Mouse (Mus musculus) liver, embryonic 11.5 days (tissue): ENCODE results near the gene Adamts2. TPM values are rescaled to one million over a fixed set of nuclear protein-coding genes. Genes with fewer than 3 reads are reported as not detected.

ENCODE experiments used
- ATAC-seq: fragments of 200-750 bp; cut with Nextera tagmentation; replicated peaks from 2 replicates; pipeline ENCODE4 v1.8.0; 2017; ENCODE audit warnings: moderate number of reproducible peaks, mild to moderate bottlenecking, moderate TSS enrichment, moderate library complexity; ENCODE audit not compliant: low FRiP score
- DNase-seq: peaks from one replicate; pipeline ENCODE4 v3.0.0-alpha.2; 2017; ENCODE audit warnings: low spot score
- H3K27ac ChIP-seq: fragments of 300-500 bp; sonication (generic); 2 replicates; pipeline ENCODE4 v1.5.1; 2014; ENCODE audit warnings: mild to moderate bottlenecking, low read depth, low read length, control low read depth
- H3K27me3 ChIP-seq: fragments of 300-500 bp; sonication (generic); replicated peaks from 2 replicates; pipeline ENCODE4 v1.6.1; 2014; ENCODE audit warnings: low read length, mixed read lengths; ENCODE audit not compliant: control insufficient read depth, insufficient read depth
- H3K36me3 ChIP-seq: fragments of 300-500 bp; sonication (generic); 2 replicates; pipeline ENCODE4 v1.6.1; 2014; ENCODE audit warnings: mild to moderate bottlenecking, low read length, moderate library complexity, mixed read lengths; ENCODE audit not compliant: control insufficient read depth, insufficient read depth
- H3K4me1 ChIP-seq: fragments of 300-500 bp; sonication (generic); replicated peaks from 2 replicates; pipeline ENCODE4 v1.6.1; 2014; ENCODE audit warnings: low read length, mixed read lengths; ENCODE audit not compliant: control insufficient read depth, insufficient read depth
- H3K4me2 ChIP-seq: fragments of 300-500 bp; sonication (generic); 2 replicates; pipeline ENCODE4 v1.6.1; 2014; ENCODE audit warnings: mild to moderate bottlenecking, control low read depth, moderate library complexity
- H3K4me3 ChIP-seq: fragments of 300-500 bp; sonication (generic); 2 replicates; pipeline ENCODE4 v1.5.1; 2014; ENCODE audit warnings: low read depth, low read length, control low read depth
- H3K9ac ChIP-seq: fragments of 300-500 bp; sonication (generic); 2 replicates; pipeline ENCODE4 v1.6.1; 2014; ENCODE audit warnings: low read depth, low read length, control low read depth
- H3K9me3 ChIP-seq: fragments of 300-500 bp; sonication (generic); 2 replicates; pipeline ENCODE4 v1.6.1; 2016; ENCODE audit warnings: low read length, inconsistent platforms, mixed read lengths; ENCODE audit not compliant: control insufficient read depth
- WGBS: fragments of 180-500 bp; shearing (Covaris S2); extraction: QIAGEN DNeasy Blood & Tissue Kit; methylation state at CpG from one replicate; pipeline ENCODE4 v1.1.7; 2014; 5-methylcytosine and 5-hydroxymethylcytosine counted together
- polyA plus RNA-seq: library from polyadenylated mRNA; unstranded; fragments of >200 nt; fragmentation: Nextera tagmentation; extraction: Ambion mirVana; gene quantifications from 2 replicates; pipeline ENCODE4 v1.2.1, GENCODE M21; 2014

The Adamts2 gene
- polyA plus RNA-seq, 1 experiment from 2014 or later = 4.2 TPM

DNA sequence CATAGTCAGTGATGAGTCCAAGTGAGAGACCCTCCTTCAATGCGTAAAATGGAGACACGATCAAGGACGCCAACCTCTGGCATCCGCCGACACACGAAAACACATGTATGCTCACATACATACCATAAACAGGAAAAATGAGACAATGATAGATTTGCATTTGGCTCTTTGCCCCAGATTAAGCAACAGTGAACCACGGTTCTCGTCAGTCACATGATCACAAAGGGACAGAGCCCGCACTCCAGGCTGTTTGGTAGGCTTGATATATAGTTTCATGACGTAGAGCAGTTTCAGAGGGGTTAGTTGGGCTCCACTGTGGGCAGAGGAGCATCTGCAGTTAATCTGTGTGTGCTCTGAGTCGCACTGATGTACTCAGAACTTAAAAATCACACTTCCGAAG, 98.1 kb downstream of the Adamts2 start:
- Histone ChIP-seq H3K4me1 (no peaks in the 10 kb centered on the region), H3K9me3 (no peaks in the 10 kb centered on the region), H3K9ac (no peak overlapping the region), H3K27ac (no peak overlapping the region), H3K36me3 (no peaks in the 10 kb centered on the region), H3K27me3 (no peaks in the 10 kb centered on the region), H3K4me2 (no peak overlapping the region), H3K4me3 (no peak overlapping the region)
- DNase-seq (no peak), ATAC-seq (no peak)
- 86% methylated on average over 12 of the region's 12 CpGs for WGBS

DNA sequence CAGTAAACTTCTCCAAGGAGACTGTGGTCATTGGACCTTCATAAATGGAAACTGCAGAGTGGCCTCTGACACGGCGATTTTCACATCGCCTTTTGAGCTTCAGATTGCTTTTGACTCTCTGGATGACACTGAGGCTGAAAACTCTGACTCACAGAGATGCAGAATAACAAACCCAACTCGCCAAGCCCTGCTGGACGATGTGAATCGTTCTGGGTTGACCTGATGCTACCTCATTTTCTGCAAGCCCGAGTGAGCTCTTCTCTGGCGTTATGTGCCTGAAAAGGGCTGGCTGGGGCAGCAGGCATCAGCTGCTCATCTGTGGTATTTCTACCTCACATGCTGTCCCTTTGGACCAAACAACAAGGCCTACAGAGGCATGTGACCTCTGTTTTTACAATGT, 98.6 kb downstream of the Adamts2 start:
- DNase-seq (no peak), ATAC-seq (no peak)
- Histone ChIP-seq H3K9me3 (no peaks in the 10 kb centered on the region), H3K27ac (no peak overlapping the region), H3K4me1 (no peaks in the 10 kb centered on the region), H3K4me3 (no peak overlapping the region), H3K36me3 (no peaks in the 10 kb centered on the region), H3K4me2 (no peak overlapping the region), H3K9ac (no peak overlapping the region), H3K27me3 (no peaks in the 10 kb centered on the region)
- WGBS = 83% methylated on average over 8 of the region's 8 CpGs

DNA sequence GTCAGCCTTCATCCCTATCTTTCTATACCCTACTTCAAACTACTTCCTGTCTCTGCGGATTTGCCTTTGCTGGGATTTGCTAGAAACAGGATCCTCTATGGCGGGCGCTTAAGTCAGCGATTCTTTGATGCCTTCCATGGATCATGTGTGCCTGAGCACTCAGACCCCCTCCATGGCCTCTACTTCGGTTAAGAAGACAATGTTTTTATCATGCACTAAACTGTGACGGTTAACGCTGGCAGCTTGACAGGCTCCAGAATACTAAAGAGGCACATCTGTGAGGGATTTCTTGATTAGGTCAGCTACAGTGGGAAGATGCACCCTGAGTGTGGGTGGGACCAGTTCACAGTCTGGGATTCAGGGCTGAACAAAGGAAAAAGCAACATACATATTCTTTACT, 101.5 kb downstream of the Adamts2 start:
- Histone ChIP-seq H3K27ac (no peak overlapping the region), H3K27me3 (no peaks in the 10 kb centered on the region), H3K9ac (no peak overlapping the region), H3K4me1 (no peaks in the 10 kb centered on the region), H3K4me3 (no peak overlapping the region), H3K4me2 (no peak overlapping the region), H3K9me3 (no peaks in the 10 kb centered on the region), H3K36me3 (no peaks in the 10 kb centered on the region)
- ATAC-seq (no peak), DNase-seq (no peak)
- WGBS = 56% methylated on average over 7 of the region's 7 CpGs

DNA sequence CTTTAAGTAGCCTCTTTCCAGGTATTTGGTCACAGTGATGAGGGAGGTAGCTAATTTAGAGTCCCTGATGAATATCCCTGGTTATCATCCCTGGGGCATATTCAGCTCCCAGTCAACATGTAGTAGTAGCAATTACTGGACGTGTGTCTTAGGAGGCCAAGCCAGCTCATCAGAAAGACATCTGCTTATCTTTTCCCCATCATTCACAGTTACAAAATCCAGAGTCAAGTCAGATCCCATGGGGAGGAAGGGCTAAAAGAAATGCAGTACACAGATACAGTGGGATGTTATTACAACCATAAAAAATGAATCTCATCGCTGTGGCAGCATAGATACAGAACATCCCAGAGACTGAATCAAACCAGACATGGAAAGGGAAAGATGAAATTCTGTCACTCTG, 102.6 kb downstream of the Adamts2 start:
- H3K9me3 ChIP-seq = no peaks in the 10 kb centered on the region
- H3K4me1 ChIP-seq = no peaks in the 10 kb centered on the region
- no peak overlapping the region for H3K27ac ChIP-seq
- H3K4me2 ChIP-seq = no peak overlapping the region
- H3K27me3 ChIP-seq = no peaks in the 10 kb centered on the region
- no peak overlapping the region for H3K9ac ChIP-seq
- ATAC-seq (no peak), DNase-seq (no peak)
- WGBS = 79% methylated on average over 2 of the region's 2 CpGs
- H3K36me3 ChIP-seq = no peaks in the 10 kb centered on the region
- no peak overlapping the region for H3K4me3 ChIP-seq

DNA sequence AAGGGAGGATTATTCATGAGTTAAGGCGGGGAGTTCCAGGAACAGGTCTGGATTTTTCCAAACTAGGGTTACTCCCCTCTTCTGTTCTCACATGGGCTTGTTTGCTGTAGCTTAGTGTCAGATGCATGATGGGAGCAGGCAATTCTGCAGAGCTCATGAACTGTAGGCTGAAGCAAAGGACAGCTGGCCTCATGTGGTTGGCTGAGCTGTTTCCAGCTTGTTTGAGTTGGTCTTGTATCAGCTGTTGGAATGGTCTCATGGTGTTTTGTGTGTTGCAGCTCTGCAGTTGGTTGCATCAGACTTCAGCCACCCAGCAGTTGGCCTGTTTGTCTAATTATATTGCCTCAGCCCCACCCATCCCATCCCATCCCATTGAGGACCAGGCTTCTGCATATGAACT, 105.4 kb downstream of the Adamts2 start:
- 82% methylated on average over 1 of the region's 1 CpGs for WGBS
- ATAC-seq (no peak), DNase-seq (no peak)
- Histone ChIP-seq H3K27me3 (no peaks in the 10 kb centered on the region), H3K9me3 (no peaks in the 10 kb centered on the region), H3K27ac (no peak overlapping the region), H3K4me3 (no peak overlapping the region), H3K4me2 (no peak overlapping the region), H3K4me1 (no peaks in the 10 kb centered on the region), H3K9ac (no peak overlapping the region), H3K36me3 (no peaks in the 10 kb centered on the region)

DNA sequence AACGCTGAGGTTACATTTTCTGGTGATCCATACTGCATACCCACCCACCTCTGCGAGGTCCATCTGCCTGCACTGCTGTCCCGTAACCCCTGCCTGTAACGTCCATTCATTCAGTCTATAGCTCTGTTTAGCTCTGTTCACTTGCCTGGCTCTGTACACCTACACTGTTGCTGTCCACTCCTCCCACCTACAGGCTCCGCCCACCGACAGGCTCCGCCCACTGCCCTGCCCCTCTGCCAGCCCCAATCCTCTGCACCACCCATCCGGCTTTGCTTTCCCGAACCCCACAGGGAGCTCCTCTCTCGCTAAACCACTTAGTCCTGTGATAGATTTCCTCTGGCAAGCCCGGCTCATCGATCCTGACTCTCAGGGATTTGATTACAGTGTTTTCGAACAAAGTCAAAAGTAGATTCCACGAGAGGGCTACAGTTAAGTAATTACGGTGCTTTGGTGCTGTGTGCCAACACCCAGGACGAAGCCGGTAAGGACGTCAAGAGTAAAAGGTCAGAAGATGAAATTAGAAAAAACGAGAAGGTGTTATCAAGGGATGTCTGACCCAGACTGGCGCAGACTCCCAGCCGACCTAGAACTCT, 111.8 kb downstream of the Adamts2 start:
- no peak for DNase-seq
- no peaks in the 10 kb centered on the region for H3K27me3 ChIP-seq
- H3K9me3 ChIP-seq = no peaks in the 10 kb centered on the region
- H3K4me2 ChIP-seq = no peak overlapping the region
- 31% methylated on average over 21 of the region's 21 CpGs for WGBS
- H3K4me1 ChIP-seq = no peaks in the 10 kb centered on the region
- peak; percentile 56 for ATAC-seq
- H3K36me3 ChIP-seq = no peaks in the 10 kb centered on the region
- H3K27ac ChIP-seq = no peak overlapping the region
- no peak overlapping the region for H3K4me3 ChIP-seq
- no peak overlapping the region for H3K9ac ChIP-seq

DNA sequence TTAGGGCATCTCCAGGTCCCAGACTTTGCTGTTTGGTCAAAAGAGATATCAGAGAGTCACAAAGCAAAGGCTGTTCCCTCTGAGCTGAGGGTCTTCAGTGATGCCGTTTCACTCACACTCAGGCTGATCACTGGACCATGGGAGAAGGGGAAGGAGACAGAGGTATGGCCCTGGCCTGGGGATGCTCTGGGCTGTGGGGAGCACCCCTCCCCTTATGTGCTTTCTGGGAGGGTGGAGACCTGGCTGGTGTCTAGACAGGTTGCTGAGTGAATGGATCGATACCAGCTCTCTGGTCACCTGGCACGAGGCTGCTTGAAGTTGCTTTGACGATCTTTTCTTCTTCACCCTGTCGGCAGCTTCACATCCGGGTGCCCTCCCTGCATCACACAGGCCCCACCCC, 113.2 kb downstream of the Adamts2 start:
- no peak overlapping the region for H3K4me2 ChIP-seq
- H3K36me3 ChIP-seq = no peaks in the 10 kb centered on the region

DNA sequence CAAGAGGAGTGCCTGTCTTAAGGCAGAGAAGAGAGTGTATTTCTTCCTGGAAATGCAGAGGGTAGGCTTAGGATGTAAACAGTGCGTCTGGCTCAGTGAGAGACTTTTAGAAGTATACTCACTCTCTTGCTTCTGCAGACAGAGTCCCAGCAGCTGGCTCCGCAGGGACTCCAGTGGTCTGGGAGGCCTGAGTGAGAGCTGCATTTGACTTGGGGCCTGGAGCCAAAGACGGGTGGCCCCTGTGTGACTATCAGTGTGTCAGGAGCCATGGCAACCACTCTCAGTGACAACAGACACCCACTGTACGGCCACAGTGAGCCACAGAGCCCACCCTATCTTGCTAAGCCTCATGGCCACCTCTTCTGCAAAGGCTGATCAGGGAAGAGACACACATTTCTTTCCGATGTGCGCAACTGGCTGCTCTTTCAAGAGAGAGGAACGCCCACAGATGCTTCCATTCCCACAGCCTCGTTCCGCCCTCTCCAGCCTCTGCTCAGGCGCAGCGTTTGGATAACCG, 115.6 kb downstream of the Adamts2 start:
- no peaks in the 10 kb centered on the region for H3K4me1 ChIP-seq
- DNase-seq (no peak), ATAC-seq (no peak)
- H3K4me3 ChIP-seq = no peak overlapping the region
- no peaks in the 10 kb centered on the region for H3K36me3 ChIP-seq
- H3K9ac ChIP-seq = no peak overlapping the region
- 68% methylated on average over 12 of the region's 12 CpGs for whole genome bisulfite sequencing
- H3K4me2 ChIP-seq = no peak overlapping the region
- H3K9me3 ChIP-seq = no peaks in the 10 kb centered on the region
- H3K27me3 ChIP-seq = no peaks in the 10 kb centered on the region
- no peak overlapping the region for H3K27ac ChIP-seq

More for the DNA sequence above, 113.2 kb downstream of the Adamts2 start:
- Histone ChIP-seq H3K27me3 (no peaks in the 10 kb centered on the region), H3K9ac (no peak overlapping the region), H3K4me1 (no peaks in the 10 kb centered on the region), H3K9me3 (no peaks in the 10 kb centered on the region), H3K4me3 (no peak overlapping the region), H3K27ac (no peak overlapping the region)
- DNase-seq = no peak
- no peak for ATAC-seq
- 51% methylated on average over 6 of the region's 6 CpGs for WGBS

DNA sequence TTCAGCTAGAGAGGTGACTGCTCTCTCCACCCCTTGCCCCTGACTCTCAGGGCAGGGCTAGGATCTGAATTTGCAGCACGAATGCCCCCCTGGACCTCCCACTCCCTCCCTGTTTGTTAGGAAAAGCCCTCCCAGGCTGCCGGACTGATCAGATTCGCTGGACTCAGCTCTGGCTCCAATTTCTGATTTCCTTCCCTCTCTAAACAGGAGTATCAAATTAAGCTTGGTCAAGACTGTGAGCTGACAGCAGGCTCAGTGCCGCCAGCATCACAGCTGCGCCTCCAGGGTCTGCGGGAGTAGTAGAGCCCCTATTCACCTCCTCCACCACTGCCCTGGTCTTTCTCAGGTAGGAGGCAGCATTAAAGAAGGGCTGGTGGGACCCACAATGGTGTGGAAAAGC, 117.0 kb downstream of the Adamts2 start:
- Histone ChIP-seq H3K9ac (no peak overlapping the region), H3K27ac (no peak overlapping the region), H3K4me1 (no peaks in the 10 kb centered on the region), H3K27me3 (no peaks in the 10 kb centered on the region), H3K9me3 (no peaks in the 10 kb centered on the region), H3K4me3 (no peak overlapping the region), H3K36me3 (no peaks in the 10 kb centered on the region), H3K4me2 (no peak overlapping the region)
- ATAC-seq (no peak), DNase-seq (no peak)
- WGBS = 62% methylated on average over 6 of the region's 6 CpGs
